Mouse (Mus musculus): ENCODE results near the gene Ptprt. TPM values are rescaled to one million over a fixed set of nuclear protein-coding genes. Genes with fewer than 3 reads are reported as not detected.

Gene Ptprt
- polyA plus RNA-seq, 1 experiment from 2014 or later, result 0.79 TPM

- DNase-seq (no peak), ATAC-seq (no peak)
- H3K27me3 ChIP-seq (ENCODE audit: insufficient read depth, low read length), result no peaks in the 10 kb centered on the region
- no peak overlapping the region for H3K4me2 ChIP-seq (ENCODE audit: low read depth, low read length)
- H3K9me3 ChIP-seq (ENCODE audit: low read length), result no peaks in the 10 kb centered on the region
- no peaks in the 10 kb centered on the region for H3K4me1 ChIP-seq (ENCODE audit: insufficient read depth)
- H3K36me3 ChIP-seq (replicated peaks; ENCODE audit: insufficient read depth, low read length), result no peaks in the 10 kb centered on the region
- H3K9ac ChIP-seq (replicated peaks), result no peak overlapping the region
- no peak overlapping the region for H3K4me3 ChIP-seq (ENCODE audit: low read depth, low read length)
- WGBS (ENCODE audit: insufficient replicate concordance), result 89% methylated on average over 3 of the region's 3 CpGs
- H3K27ac ChIP-seq (ENCODE audit: low read depth), result no peak overlapping the region
- no peak for TF ChIP-seq EP300 (IDR thresholded peaks at IDR 0.05; ENCODE audit: low read depth)
- TF ChIP-seq CTCF (IDR thresholded peaks at IDR 0.05; ENCODE audit: low read depth), result no peak
Observed at GRCm38 (mm10) chr2:162052816-162053215, 608.1 kb downstream of the Ptprt start.

- ATAC-seq, result no peak
- H3K4me2 ChIP-seq (ENCODE audit: low read depth, low read length), result no peak overlapping the region
- no peak overlapping the region for H3K27ac ChIP-seq (ENCODE audit: low read depth)
- DNase-seq, result no peak
- no peak overlapping the region for H3K4me3 ChIP-seq (ENCODE audit: low read depth, low read length)
- no peaks in the 10 kb centered on the region for H3K27me3 ChIP-seq (ENCODE audit: insufficient read depth, low read length)
- H3K9me3 ChIP-seq (ENCODE audit: low read length), result no peaks in the 10 kb centered on the region
- no peak overlapping the region for H3K9ac ChIP-seq (replicated peaks)
- no peaks in the 10 kb centered on the region for H3K36me3 ChIP-seq (replicated peaks; ENCODE audit: insufficient read depth, low read length)
- TF ChIP-seq EP300 (IDR thresholded peaks at IDR 0.05; ENCODE audit: low read depth), result no peak
- no peak for TF ChIP-seq CTCF (IDR thresholded peaks at IDR 0.05; ENCODE audit: low read depth)
- WGBS (ENCODE audit: insufficient replicate concordance), result 79% methylated on average over 4 of the region's 4 CpGs
- H3K4me1 ChIP-seq (ENCODE audit: insufficient read depth), result no peaks in the 10 kb centered on the region
Observed at GRCm38 (mm10) chr2:162050198-162050597, 610.7 kb downstream of the Ptprt start.

DNA sequence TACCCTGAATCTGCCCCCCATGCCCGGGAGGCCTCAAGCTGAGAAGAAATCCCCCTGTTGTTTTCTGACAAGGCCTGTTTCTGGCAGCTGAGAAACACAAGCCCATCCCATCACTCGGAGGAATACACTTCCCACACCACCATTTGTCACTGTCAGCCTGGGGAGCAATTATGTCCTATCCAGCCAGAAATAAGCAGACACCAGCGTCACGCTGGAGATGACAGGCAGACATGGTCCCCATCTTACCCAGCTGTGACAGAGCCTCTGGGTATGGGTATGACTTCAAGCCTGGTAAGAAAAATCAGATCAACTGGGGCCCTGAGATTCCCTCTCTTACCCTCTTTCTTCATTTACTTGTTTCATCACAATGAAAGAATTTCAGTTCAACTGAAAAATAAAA, 625.3 kb downstream of the Ptprt start:
- no peak overlapping the region for H3K4me2 ChIP-seq (ENCODE audit: low read depth, low read length)
- no peak overlapping the region for H3K4me3 ChIP-seq (ENCODE audit: low read depth, low read length)
- ATAC-seq, result no peak
- no peaks in the 10 kb centered on the region for H3K27me3 ChIP-seq (ENCODE audit: insufficient read depth, low read length)
- 69% methylated on average over 4 of the region's 4 CpGs for WGBS (ENCODE audit: insufficient replicate concordance)
- H3K9me3 ChIP-seq (ENCODE audit: low read length), result no peaks in the 10 kb centered on the region
- H3K36me3 ChIP-seq (replicated peaks; ENCODE audit: insufficient read depth, low read length), result no peaks in the 10 kb centered on the region
- H3K9ac ChIP-seq (replicated peaks), result no peak overlapping the region
- H3K4me1 ChIP-seq (ENCODE audit: insufficient read depth), result no peaks in the 10 kb centered on the region
- H3K27ac ChIP-seq (ENCODE audit: low read depth), result no peak overlapping the region
- no peak for DNase-seq
- TF ChIP-seq CTCF (IDR thresholded peaks at IDR 0.05; ENCODE audit: low read depth), result no peak
- no peak for TF ChIP-seq EP300 (IDR thresholded peaks at IDR 0.05; ENCODE audit: low read depth)

GRCm38 (mm10) chr2:162031636-162032035, 629.3 kb downstream of the Ptprt start:
- DNase-seq (no peak), ATAC-seq (no peak)
- no peaks in the 10 kb centered on the region for H3K4me1 ChIP-seq (ENCODE audit: insufficient read depth)
- 59% methylated on average over 4 of the region's 4 CpGs for WGBS (ENCODE audit: insufficient replicate concordance)
- H3K36me3 ChIP-seq (replicated peaks; ENCODE audit: insufficient read depth, low read length), result no peaks in the 10 kb centered on the region
- H3K9me3 ChIP-seq (ENCODE audit: low read length), result no peaks in the 10 kb centered on the region
- TF ChIP-seq EP300 (IDR thresholded peaks at IDR 0.05; ENCODE audit: low read depth) (no peak), CTCF (IDR thresholded peaks at IDR 0.05; ENCODE audit: low read depth) (no peak)
- no peak overlapping the region for H3K9ac ChIP-seq (replicated peaks)
- H3K4me2 ChIP-seq (ENCODE audit: low read depth, low read length), result no peak overlapping the region
- no peak overlapping the region for H3K27ac ChIP-seq (ENCODE audit: low read depth)
- no peaks in the 10 kb centered on the region for H3K27me3 ChIP-seq (ENCODE audit: insufficient read depth, low read length)
- no peak overlapping the region for H3K4me3 ChIP-seq (ENCODE audit: low read depth, low read length)

DNA sequence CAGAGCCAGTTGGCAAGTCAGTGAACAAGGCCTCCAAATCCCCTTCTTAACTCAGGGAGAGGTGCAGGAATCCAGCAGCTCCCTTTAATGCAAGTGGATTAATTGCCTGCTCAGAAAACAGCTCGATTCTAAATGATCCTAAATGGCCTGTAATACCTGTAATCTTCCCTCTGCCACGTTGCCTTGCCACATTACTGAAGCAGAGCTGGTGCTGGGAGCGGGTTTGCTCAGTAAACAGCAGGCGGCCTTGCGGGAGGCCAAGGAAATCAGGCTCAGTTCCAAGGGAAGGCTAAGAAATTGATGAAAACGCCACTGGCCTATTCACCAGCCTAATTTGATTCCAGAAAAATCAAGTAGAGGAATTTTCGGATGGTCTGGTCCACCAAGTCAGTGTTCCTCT, 659.9 kb downstream of the Ptprt start:
- DNase-seq (no peak), ATAC-seq (no peak)
- H3K4me3 ChIP-seq (ENCODE audit: low read depth, low read length), result no peak overlapping the region
- H3K9me3 ChIP-seq (ENCODE audit: low read length), result no peaks in the 10 kb centered on the region
- no peaks in the 10 kb centered on the region for H3K4me1 ChIP-seq (ENCODE audit: insufficient read depth)
- WGBS (ENCODE audit: insufficient replicate concordance), result 60% methylated on average over 7 of the region's 7 CpGs
- H3K27me3 ChIP-seq (ENCODE audit: insufficient read depth, low read length), result no peaks in the 10 kb centered on the region
- H3K9ac ChIP-seq (replicated peaks), result no peak overlapping the region
- TF ChIP-seq EP300 (IDR thresholded peaks at IDR 0.05; ENCODE audit: low read depth) (no peak), CTCF (IDR thresholded peaks at IDR 0.05; ENCODE audit: low read depth) (no peak)
- no peaks in the 10 kb centered on the region for H3K36me3 ChIP-seq (replicated peaks; ENCODE audit: insufficient read depth, low read length)
- no peak overlapping the region for H3K4me2 ChIP-seq (ENCODE audit: low read depth, low read length)
- H3K27ac ChIP-seq (ENCODE audit: low read depth), result no peak overlapping the region

DNA sequence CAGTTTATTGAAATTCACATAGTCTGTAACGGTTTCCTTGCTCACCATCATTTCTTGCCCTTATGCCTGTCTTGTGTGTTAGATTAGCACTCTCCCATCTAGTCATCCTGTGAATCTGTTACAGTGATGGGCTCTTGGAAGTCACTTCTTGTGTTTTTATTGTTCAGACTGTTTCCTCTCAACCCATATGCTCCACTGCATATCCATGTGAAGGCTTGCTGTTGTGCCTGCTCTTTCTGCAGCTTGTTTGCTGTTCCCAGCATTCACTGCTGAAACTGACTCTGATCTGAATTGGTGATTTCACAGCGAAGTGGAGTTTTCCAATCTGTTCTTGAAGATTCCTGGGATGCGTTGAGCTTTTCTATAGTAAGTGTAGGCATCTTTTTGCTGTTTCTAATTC, 678.6 kb downstream of the Ptprt start:
- Histone ChIP-seq H3K9me3 (ENCODE audit: low read length) (no peaks in the 10 kb centered on the region), H3K4me2 (ENCODE audit: low read depth, low read length) (no peak overlapping the region), H3K27me3 (ENCODE audit: insufficient read depth, low read length) (no peaks in the 10 kb centered on the region), H3K9ac (replicated peaks) (no peak overlapping the region), H3K36me3 (replicated peaks; ENCODE audit: insufficient read depth, low read length) (no peaks in the 10 kb centered on the region), H3K4me1 (ENCODE audit: insufficient read depth) (no peaks in the 10 kb centered on the region), H3K27ac (ENCODE audit: low read depth) (no peak overlapping the region), H3K4me3 (ENCODE audit: low read depth, low read length) (no peak overlapping the region)
- TF ChIP-seq CTCF (IDR thresholded peaks at IDR 0.05; ENCODE audit: low read depth) (no peak), EP300 (IDR thresholded peaks at IDR 0.05; ENCODE audit: low read depth) (no peak)
- 70% methylated on average over 3 of the region's 3 CpGs for WGBS (ENCODE audit: insufficient replicate concordance)
- DNase-seq, result no peak
- no peak for ATAC-seq
